Mouse (Mus musculus) liver, embryonic 14 days (tissue): ENCODE results near the gene Cryba2. TPM values are rescaled to one million over a fixed set of nuclear protein-coding genes. Genes with fewer than 3 reads are reported as not detected.

Experiments
- polyA plus RNA-seq: library from polyadenylated mRNA; depleted of rRNA; stranded (reverse); fragments of >200 nt; gene quantifications from 2 replicates; pipeline ENCODE4 v1.2.3, GENCODE M21; 2012; rRNA removed

Cryba2 gene
- not detected in 2 replicates for polyA plus RNA-seq

GRCm38 (mm10) chr1:74893134-74893855 is at the start of gene Cryba2:
TSS of gene Cryba2 (minus strand) at chr1:74893143.

GRCm38 (mm10) chr1:74935402-74935801 is 42.5 kb upstream of the Cryba2 start, which contains the start of gene Cfap65:
TSS of gene Cfap65 (minus strand) at chr1:74935599.

GRCm38 (mm10) chr1:74885369-74886042 is 7.4 kb downstream of the Cryba2 start, which contains the start of gene Fev:
TSS of gene Fev (minus strand) at chr1:74885419.

GRCm38 (mm10) chr1:74854306-74855056 is 38.5 kb downstream of the Cryba2 start, which contains the start of gene Cdk5r2:
TSS of gene Cdk5r2 (plus strand) at chr1:74854934.

Other genes with a start within 250 kb of the Cryba2 start
- 6.6 and 8.4 TPM in 2 replicates for gene Ttll4, start 231.4 kb downstream of the Cryba2 start, polyA plus RNA-seq
- gene Cyp27a1, start 179.6 kb downstream of the Cryba2 start, polyA plus RNA-seq, result 2.4 and 3.7 TPM in 2 replicates
- 0.01 and 0.08 TPM in 2 replicates for gene Prkag3, start 143.9 kb downstream of the Cryba2 start, polyA plus RNA-seq
- 0.07 and 0.24 TPM in 2 replicates for gene Wnt6, start 121.3 kb downstream of the Cryba2 start, polyA plus RNA-seq
- gene Wnt10a, start 101.6 kb downstream of the Cryba2 start, polyA plus RNA-seq, result 0.06 TPM in 1 of 2 replicates, not detected in the other
- gene Cdk5r2, start 38.2 kb downstream of the Cryba2 start, polyA plus RNA-seq, result not detected in 2 replicates
- 0.05 TPM in 2 replicates for gene Fev, start 7.7 kb downstream of the Cryba2 start, polyA plus RNA-seq
- gene Cfap65, start 42.5 kb upstream of the Cryba2 start, polyA plus RNA-seq, result under 0.01 TPM in 1 of 2 replicates, not detected in the other
- 2.3 and 2.6 TPM in 2 replicates for gene Ihh, start 58.5 kb upstream of the Cryba2 start, polyA plus RNA-seq
- gene Nhej1, start 232.1 kb upstream of the Cryba2 start, polyA plus RNA-seq, result 1.7 and 1.8 TPM in 2 replicates
- gene Slc23a3, start 240.7 kb upstream of the Cryba2 start, polyA plus RNA-seq, result 0.96 and 1.4 TPM in 2 replicates
- gene Cnppd1, start 249.6 kb upstream of the Cryba2 start, polyA plus RNA-seq, result 30.8 and 36.1 TPM in 2 replicates
- 49.3 and 56.0 TPM in 2 replicates for gene Retreg2, start 249.6 kb upstream of the Cryba2 start, polyA plus RNA-seq